In the genomic region with DNA sequence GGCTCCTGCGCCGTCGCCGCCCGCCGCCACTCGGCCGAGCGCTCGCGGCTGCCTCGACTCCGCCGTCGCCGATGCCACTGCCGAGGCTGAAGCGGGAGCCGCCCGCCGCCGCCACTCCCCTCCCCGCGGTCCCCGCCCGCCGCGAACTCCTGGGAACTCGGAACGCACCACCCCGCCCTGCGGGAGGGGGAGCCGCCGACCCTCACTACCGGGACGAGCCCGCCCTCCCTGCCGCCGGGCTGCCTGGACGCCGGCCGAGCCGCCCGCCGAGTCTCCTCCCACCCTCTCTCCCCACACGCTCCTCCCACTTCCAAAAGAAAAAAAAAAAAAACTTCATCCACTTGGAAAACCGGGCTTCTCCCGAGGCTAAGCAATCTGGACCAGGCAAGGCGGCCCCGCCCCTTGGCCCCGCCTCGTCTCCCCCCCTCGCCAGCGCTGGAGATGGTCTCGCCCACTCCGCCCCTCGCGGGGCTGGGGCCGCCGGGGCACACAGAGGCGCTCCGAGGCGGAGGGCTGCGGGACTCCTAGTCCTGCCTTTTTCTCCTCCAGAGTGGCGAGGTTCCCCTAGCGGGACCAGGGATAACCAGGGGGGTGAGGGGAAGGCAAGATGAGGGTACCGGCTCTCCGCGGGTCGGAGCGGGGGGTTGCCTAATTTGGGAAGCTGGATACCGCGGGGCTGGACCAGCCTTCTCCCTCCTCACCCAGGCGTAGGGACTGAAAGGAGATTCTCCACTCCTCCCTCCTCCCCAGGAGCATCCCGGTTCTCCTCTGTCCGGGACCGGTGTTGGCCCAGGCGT, we compare ENCODE assay signal across 8 mouse cellular contexts. TPM values are rescaled to one million over a fixed set of nuclear protein-coding genes. Genes with fewer than 3 reads are reported as not detected.
DNase-seq lines count a peak whose midpoint lies in the region; ATAC-seq lines count a peak whose summit lies in the region.

No protein-coding gene starts in this region.

- ATAC-seq in common myeloid progenitor, adult 5-6 weeks (replicated peaks; ENCODE audit: low read depth, poor library complexity, severe bottlenecking) = peak; percentile 75

- DNase-seq in adipocyte (ENCODE audit: low spot score) = peak; percentile 82
- peak; percentile 93 for DNase-seq in gastrocnemius, postnatal 10 days
- peak; percentile 66 for DNase-seq in hindlimb bud, embryonic 11.5 days (ENCODE audit: extremely low spot score, low read depth, low spot score)
- DNase-seq in left cerebral cortex, adult 18-20 months (ENCODE audit: low spot score in 2 of 2) = peak; percentile 90 to 95
- DNase-seq in lung, postnatal 36 days = peak; percentile 96
- peak; percentile 88 to 91 for DNase-seq in right cerebral cortex, adult 2 months (ENCODE audit: low spot score in 2 of 2)
- DNase-seq in urinary bladder, postnatal 14 days (ENCODE audit: low spot score) = peak; percentile 91

RNA-seq across cellular contexts. Expression of a gene that starts 1.2 kb away (rescaled TPM):
- total RNA-seq in common myeloid progenitor, adult 5-6 weeks (2017) = 0.82 and 0.87 TPM in 2 replicates
- 10 to 100 TPM; 16.4 to 20.5 TPM for total RNA-seq in gastrocnemius, postnatal 10 days (2021)
- total RNA-seq in left cerebral cortex, adult 18-20 months (2021) = 10 to 100 TPM; 37.9 to 42.2 TPM

Comparison
In these comparisons a context has a peak if more than half of its experiments do, and no peak if none do; other contexts are left out.
1. Peak in every context shown above with its lines: DNase-seq and ATAC-seq.